ENCODE assay signal across 19 mouse cellular contexts in genomic region chr4:65383070-65383469, GRCm38 (mm10).
A peak's percentile ranks its signal among the peaks of the same experiment; 100 is the strongest.
DNase-seq lines count a peak whose midpoint lies in the region; ATAC-seq and TF ChIP-seq lines count a peak whose summit lies in the region.
"Had no signal": no experiment of that assay in that cellular context is flagged by ENCODE, and none has a peak within 500 bp of the region (broad histone marks: within the 10 kb centered on the region; RNA-seq: fewer than 3 reads in every experiment).

No protein-coding gene starts in this region.

- H3K4me3 ChIP-seq in limb, embryonic 13.5 days: no peak overlapping the region
- no peak overlapping the region for H3K4me3 ChIP-seq in limb, embryonic 10.5 days
- no peak overlapping the region for H3K4me3 ChIP-seq in limb, embryonic 14.5 days (replicated peaks; ENCODE audit: low read length)

- no peak overlapping the region for H3K9ac ChIP-seq in limb, embryonic 13.5 days
- no peak overlapping the region for H3K9ac ChIP-seq in limb, embryonic 14.5 days (ENCODE audit: low read depth, low read length, severe bottlenecking)

- ATAC-seq in limb, embryonic 13.5 days (ENCODE audit: low FRiP score, low read depth): peak; percentile 61; the same call in 1 of the 2 replicates
- ATAC-seq in limb, embryonic 14.5 days (ENCODE audit: low FRiP score, low read depth): peak; percentile 53; the same call in 1 of the 2 replicates
- ATAC-seq: activated CD4-positive, CD25-positive, alpha-beta regulatory T cell, adult 4 months; CD4-positive, CD25-positive, alpha-beta regulatory T cell, adult 4 months; Patski had no signal

- H3K4me2 ChIP-seq in limb, embryonic 13.5 days (replicated peaks): no peak overlapping the region
- H3K4me2 ChIP-seq in limb, embryonic 14.5 days (replicated peaks; ENCODE audit: low read depth, low read length, severe bottlenecking): no peak overlapping the region

- H3K27me3 ChIP-seq in limb, embryonic 13.5 days: no peaks in the 10 kb centered on the region
- no peaks in the 10 kb centered on the region for H3K27me3 ChIP-seq in limb, embryonic 10.5 days (ENCODE audit: low read depth, poor library complexity, severe bottlenecking)
- no peaks in the 10 kb centered on the region for H3K27me3 ChIP-seq in limb, embryonic 14.5 days (ENCODE audit: control insufficient read depth, insufficient read depth, low read length)
- H3K27me3 ChIP-seq: CH12.LX, Patski had no signal

- no peak for DNase-seq in limb, embryonic 10.5 days (ENCODE audit: low spot score)
- no peak for DNase-seq in limb, embryonic 14.5 days (ENCODE audit: low spot score)
- DNase-seq in gastrocnemius, postnatal 10 days: no peak
- DNase-seq: adrenal gland, adult 2 months; adrenal gland, adult 8-10 months; adrenal gland, postnatal 10 days; adrenal gland, postnatal 14 days; adrenal gland, postnatal 25 days; adrenal gland, postnatal 36 days; B cell, adult 2 months; cerebellum, adult 11 months; cerebellum, adult 11-12 months; cerebellum, adult 18-20 months had no signal

- H3K4me1 ChIP-seq in limb, embryonic 13.5 days: no peaks in the 10 kb centered on the region
- H3K4me1 ChIP-seq in limb, embryonic 10.5 days: no peaks in the 10 kb centered on the region
- H3K4me1 ChIP-seq in limb, embryonic 14.5 days (ENCODE audit: control insufficient read depth, insufficient read depth, low read length): no peaks in the 10 kb centered on the region

- no peak overlapping the region for H3K27ac ChIP-seq in limb, embryonic 13.5 days
- no peak overlapping the region for H3K27ac ChIP-seq in limb, embryonic 10.5 days
- H3K27ac ChIP-seq in limb, embryonic 14.5 days (replicated peaks; ENCODE audit: low read depth, low read length): no peak overlapping the region

- no peaks in the 10 kb centered on the region for H3K36me3 ChIP-seq in limb, embryonic 13.5 days
- no peaks in the 10 kb centered on the region for H3K36me3 ChIP-seq in limb, embryonic 10.5 days
- no peaks in the 10 kb centered on the region for H3K36me3 ChIP-seq in limb, embryonic 14.5 days (ENCODE audit: control insufficient read depth, insufficient read depth, low read length)
- H3K36me3 ChIP-seq: G1E had no signal

- no peaks in the 10 kb centered on the region for H3K9me3 ChIP-seq in limb, embryonic 13.5 days
- H3K9me3 ChIP-seq in limb, embryonic 10.5 days (replicated peaks): no peaks in the 10 kb centered on the region
- no peaks in the 10 kb centered on the region for H3K9me3 ChIP-seq in limb, embryonic 14.5 days (ENCODE audit: control insufficient read depth, low read length)

- TF ChIP-seq POLR2A in limb, embryonic 14.5 days (IDR thresholded peaks at IDR 0.05; ENCODE audit: borderline replicate concordance, extremely low read depth, insufficient read depth, insufficient read length): no peak

- 58% methylated on average over 4 of the region's 4 CpGs for WGBS in limb, embryonic 13.5 days
- 86% methylated on average over 4 of the region's 4 CpGs for WGBS in limb, embryonic 10.5 days
- WGBS in limb, embryonic 14.5 days: 49% methylated on average over 4 of the region's 4 CpGs
